Mouse (Mus musculus) heart, embryonic 11.5 days (tissue): ENCODE data around the gene Eno3. TPM values are rescaled to one million over a fixed set of nuclear protein-coding genes. Genes with fewer than 3 reads are reported as not detected.

Experiments
- ATAC-seq: fragments of 200-750 bp; cut with Nextera tagmentation; replicated peaks from 2 replicates; pipeline ENCODE4 v1.8.0; 2017; ENCODE audit warnings: moderate library complexity; ENCODE audit not compliant: insufficient number of reproducible peaks, low FRiP score, low TSS enrichment
- H3K27ac ChIP-seq: fragments of 300-500 bp; sonication (generic); 2 replicates; pipeline ENCODE4 v1.5.1; 2014; ENCODE audit warnings: mild to moderate bottlenecking, low read depth, low read length
- H3K27me3 ChIP-seq: fragments of 300-500 bp; sonication (generic); 2 replicates; pipeline ENCODE4 v1.6.1; 2014; ENCODE audit warnings: mild to moderate bottlenecking, low read length, mixed read lengths; ENCODE audit not compliant: control insufficient read depth, insufficient read depth
- H3K36me3 ChIP-seq: fragments of 300-500 bp; sonication (generic); 2 replicates; pipeline ENCODE4 v1.6.1; 2014; ENCODE audit warnings: mild to moderate bottlenecking, low read length, moderate library complexity, mixed read lengths; ENCODE audit not compliant: control insufficient read depth, insufficient read depth
- H3K4me1 ChIP-seq: fragments of 300-500 bp; sonication (generic); 2 replicates; pipeline ENCODE4 v1.6.1; 2014; ENCODE audit warnings: low read length; ENCODE audit not compliant: control insufficient read depth, insufficient read depth
- H3K4me2 ChIP-seq: fragments of 300-500 bp; sonication (generic); 2 replicates; pipeline ENCODE4 v1.6.1; 2014; ENCODE audit warnings: mild to moderate bottlenecking, moderate library complexity
- H3K4me3 ChIP-seq: fragments of 300-500 bp; sonication (generic); 2 replicates; pipeline ENCODE4 v1.5.1; 2014; ENCODE audit warnings: low read depth, low read length
- H3K9ac ChIP-seq: fragments of 300-500 bp; sonication (generic); 2 replicates; pipeline ENCODE4 v1.6.1; 2014; ENCODE audit warnings: mild to moderate bottlenecking, low read depth, low read length, moderate library complexity
- H3K9me3 ChIP-seq: fragments of 300-500 bp; sonication (generic); replicated peaks from 2 replicates; pipeline ENCODE4 v1.6.1; 2016; ENCODE audit warnings: low read length; ENCODE audit not compliant: control insufficient read depth
- WGBS: fragments of 180-500 bp; shearing (Covaris S2); extraction: QIAGEN DNeasy Blood & Tissue Kit; methylation state at CpG from one replicate; pipeline ENCODE4 v1.1.7; 2014; ENCODE audit not compliant: insufficient replicate concordance; 5-methylcytosine and 5-hydroxymethylcytosine counted together
- polyA plus RNA-seq: library from polyadenylated mRNA; unstranded; fragments of >200 nt; fragmentation: Nextera tagmentation; extraction: Ambion mirVana; gene quantifications from 2 replicates; pipeline ENCODE4 v1.2.1, GENCODE M21; 2014

Eno3 gene
- polyA plus RNA-seq, 1 experiment from 2014 or later: 272 TPM

DNA sequence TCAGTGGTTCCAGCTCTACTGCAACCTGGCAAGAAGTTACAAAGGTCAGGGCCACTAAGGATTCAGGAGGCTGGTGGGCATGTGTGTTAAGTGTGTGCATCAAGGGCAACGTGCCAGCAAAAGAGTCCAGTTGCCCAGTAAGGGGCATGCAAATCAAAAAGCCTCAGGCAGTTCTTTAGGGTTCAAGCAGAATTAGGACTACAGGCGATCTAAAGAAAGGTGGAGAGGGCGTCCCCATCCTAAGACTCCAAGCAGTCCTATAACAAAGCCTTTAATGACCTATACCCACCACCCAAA lies 10.8 kb upstream of the Eno3 start:
- Histone ChIP-seq H3K4me1 (peaks cover 30% of the 10 kb centered on the region), H3K9me3 (no peaks in the 10 kb centered on the region), H3K27me3 (no peaks in the 10 kb centered on the region), H3K9ac (peak overlapping the region; percentile 88), H3K27ac (peak overlapping the region; percentile 90), H3K36me3 (peaks cover 37% of the 10 kb centered on the region), H3K4me3 (peak overlapping the region; percentile 76), H3K4me2 (peak overlapping the region; percentile 76)
- WGBS: 31% methylated on average over 3 of the region's 3 CpGs
- ATAC-seq: no peak

DNA sequence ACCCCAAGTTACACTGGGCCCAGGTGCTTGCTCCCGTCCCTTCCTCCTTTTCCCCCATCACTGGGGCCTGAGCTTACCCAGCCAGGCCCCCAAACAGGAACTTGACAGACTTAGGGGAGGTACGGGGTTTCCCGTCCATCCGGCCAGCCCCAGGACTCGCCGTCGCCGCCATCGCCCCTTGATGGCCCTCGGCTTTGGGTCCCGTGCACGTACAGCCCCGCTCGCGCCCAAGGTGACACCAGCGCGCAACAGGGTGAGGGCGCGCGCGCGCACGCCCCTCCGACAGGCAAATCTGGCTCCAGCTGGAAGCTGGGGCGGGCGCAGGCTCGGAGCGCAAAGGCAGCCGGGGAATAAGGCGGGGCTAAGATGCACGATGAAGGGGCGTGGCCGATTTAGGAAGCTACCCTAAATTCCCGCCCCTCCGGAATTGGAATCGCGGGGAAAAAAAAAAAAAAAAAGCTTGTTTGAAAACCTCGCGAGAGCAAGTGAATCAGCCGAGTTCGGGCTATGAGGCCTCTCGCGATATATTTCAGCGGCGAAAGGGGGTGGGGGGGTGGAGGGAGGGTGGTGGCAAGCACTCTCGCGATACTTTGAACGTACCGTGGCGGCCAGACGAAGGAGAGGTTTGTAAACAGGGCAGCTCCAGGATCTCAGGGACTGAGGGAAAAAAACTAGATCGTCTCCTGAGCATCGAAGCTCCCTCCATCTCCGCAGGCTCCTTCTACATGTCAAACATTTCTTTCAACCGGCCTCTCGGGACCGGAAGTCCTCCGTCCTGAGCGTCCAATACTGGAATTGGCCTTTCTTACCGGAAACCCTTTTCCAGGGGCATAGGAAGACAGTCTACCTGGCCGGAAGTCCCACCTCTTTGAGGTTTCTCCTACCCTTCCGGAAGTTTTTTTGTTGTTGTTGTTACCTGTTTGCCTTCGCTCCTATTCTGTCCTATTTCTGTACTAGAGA lies 10.0 kb upstream of the Eno3 start, which contains the start of the genes Rnf167 and Slc25a11:
Gene Rnf167, plus strand, starts transcription at position 545 of the 960 bp plus-strand sequence.
Gene Slc25a11, minus strand, starts transcription at position 789 of the 960 bp plus-strand sequence.
- Histone ChIP-seq H3K4me1 (peaks cover 35% of the 10 kb centered on the region), H3K9ac (peak within 1 kb of the TSS; percentile 91), H3K4me3 (peak within 1 kb of the TSS; percentile 76), H3K27ac (peak within 1 kb of the TSS; percentile 94), H3K4me2 (peak within 1 kb of the TSS; percentile 93), H3K27me3 (no peaks in the 10 kb centered on the region), H3K9me3 (no peaks in the 10 kb centered on the region), H3K36me3 (peaks cover 42% of the 10 kb centered on the region)
- ATAC-seq: peak; percentile 83
- WGBS: under 1% methylated on average over 63 of the region's 63 CpGs

DNA sequence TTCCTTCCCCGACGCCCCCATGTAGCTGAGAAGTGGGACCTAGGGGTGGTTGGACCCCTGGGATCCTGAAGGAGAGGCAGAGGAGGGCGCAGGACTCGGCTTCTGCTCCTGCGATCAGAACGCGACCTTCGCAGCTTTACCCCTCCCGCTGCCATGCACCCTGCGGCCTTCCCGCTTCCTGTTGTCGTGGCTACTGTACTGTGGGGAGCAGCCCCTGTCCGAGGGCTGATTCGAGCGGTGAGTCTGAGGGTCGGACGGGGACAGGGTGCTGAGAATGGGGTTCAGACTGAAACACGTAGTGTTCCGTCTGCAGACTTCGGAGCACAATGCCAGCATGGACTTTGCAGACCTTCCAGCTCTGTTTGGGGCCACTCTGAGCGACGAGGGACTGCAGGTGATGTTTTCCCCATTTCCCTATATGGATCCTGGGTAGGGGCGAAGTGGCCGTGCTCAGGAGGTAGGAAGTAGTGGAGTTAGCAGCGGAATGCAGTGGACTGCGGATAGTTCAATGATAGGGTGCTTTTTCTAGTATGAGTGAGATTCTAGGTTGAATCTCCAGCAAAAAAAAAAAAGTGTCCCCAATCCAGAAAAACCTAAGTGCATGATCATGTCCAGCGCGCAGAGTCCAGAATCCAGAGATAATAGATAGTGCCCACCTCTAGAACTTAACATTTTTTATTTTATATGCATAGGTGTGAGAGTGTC lies 9.1 kb upstream of the Eno3 start:
- H3K4me1 ChIP-seq: peaks cover 44% of the 10 kb centered on the region
- ATAC-seq: peak; percentile 23; the same call in 1 of the 2 replicates

DNA sequence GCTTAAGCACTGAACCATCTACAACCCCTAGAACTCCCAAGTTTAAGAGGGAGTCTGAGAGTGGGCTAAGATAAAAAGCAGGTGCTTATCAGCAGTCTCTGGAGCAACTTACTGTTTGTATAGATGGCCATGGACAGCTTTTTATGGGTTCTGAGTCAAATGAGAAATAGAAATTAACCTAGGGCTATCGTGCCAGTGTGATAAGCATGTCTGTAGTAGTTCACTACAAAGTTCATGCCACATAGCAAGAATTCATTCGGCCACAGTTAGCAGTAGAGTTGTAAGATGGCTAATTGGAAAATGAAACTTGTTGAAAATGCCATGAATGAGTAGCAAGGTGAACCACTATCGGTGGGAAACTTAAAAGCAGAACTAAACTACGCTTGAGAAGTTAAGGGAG lies 8.5 kb upstream of the Eno3 start:
- H3K4me1 ChIP-seq: peaks cover 44% of the 10 kb centered on the region
- H3K27me3 ChIP-seq: no peaks in the 10 kb centered on the region
- 71% methylated on average over 4 of the region's 4 CpGs for WGBS
- H3K4me3 ChIP-seq: peak overlapping the region; percentile 76
- no peak overlapping the region for H3K27ac ChIP-seq
- H3K4me2 ChIP-seq: peak overlapping the region; percentile 93
- no peak for ATAC-seq
- peaks cover 47% of the 10 kb centered on the region for H3K36me3 ChIP-seq
- H3K9me3 ChIP-seq: no peaks in the 10 kb centered on the region
- peak overlapping the region; percentile 91; the same call in 1 of the 2 replicates for H3K9ac ChIP-seq

More for the DNA sequence above, 9.1 kb upstream of the Eno3 start:
- peak overlapping the region; percentile 93 for H3K4me2 ChIP-seq
- no peaks in the 10 kb centered on the region for H3K27me3 ChIP-seq
- WGBS: 2% methylated on average over 28 of the region's 28 CpGs
- peak overlapping the region; percentile 76 for H3K4me3 ChIP-seq
- H3K9me3 ChIP-seq: no peaks in the 10 kb centered on the region
- H3K27ac ChIP-seq: peak overlapping the region; percentile 94
- peaks cover 47% of the 10 kb centered on the region for H3K36me3 ChIP-seq
- H3K9ac ChIP-seq: peak overlapping the region; percentile 91

DNA sequence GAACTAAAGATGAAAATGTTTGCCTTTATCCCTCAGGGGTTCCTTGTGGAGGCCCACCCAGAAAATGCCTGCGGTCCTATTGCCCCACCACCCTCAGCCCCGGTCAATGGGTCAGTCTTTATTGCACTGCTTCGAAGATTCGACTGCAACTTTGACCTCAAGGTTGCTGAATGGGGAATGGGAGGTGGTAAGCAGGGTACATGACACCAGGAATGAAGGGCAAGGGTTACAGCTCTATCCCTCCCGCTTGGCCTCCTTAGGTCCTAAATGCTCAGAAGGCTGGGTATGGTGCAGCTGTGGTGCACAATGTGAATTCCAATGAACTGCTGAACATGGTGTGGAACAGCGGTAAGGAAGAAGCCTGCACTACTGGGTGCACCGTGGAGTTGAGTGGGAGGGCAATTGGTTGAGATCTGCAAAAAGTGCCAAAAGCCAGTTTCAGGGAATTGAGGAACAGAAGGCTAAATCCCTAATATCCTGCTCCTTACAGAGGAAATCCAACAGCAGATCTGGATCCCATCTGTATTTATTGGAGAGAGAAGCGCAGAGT lies 7.7 kb upstream of the Eno3 start:
- H3K4me3 ChIP-seq: peak overlapping the region; percentile 76
- H3K4me1 ChIP-seq: peaks cover 44% of the 10 kb centered on the region
- H3K9me3 ChIP-seq: no peaks in the 10 kb centered on the region
- peak overlapping the region; percentile 93 for H3K4me2 ChIP-seq
- H3K27me3 ChIP-seq: no peaks in the 10 kb centered on the region
- no peak overlapping the region for H3K9ac ChIP-seq
- no peak for ATAC-seq
- 85% methylated on average over 8 of the region's 8 CpGs for WGBS
- peaks cover 45% of the 10 kb centered on the region for H3K36me3 ChIP-seq
- H3K27ac ChIP-seq: no peak overlapping the region

DNA sequence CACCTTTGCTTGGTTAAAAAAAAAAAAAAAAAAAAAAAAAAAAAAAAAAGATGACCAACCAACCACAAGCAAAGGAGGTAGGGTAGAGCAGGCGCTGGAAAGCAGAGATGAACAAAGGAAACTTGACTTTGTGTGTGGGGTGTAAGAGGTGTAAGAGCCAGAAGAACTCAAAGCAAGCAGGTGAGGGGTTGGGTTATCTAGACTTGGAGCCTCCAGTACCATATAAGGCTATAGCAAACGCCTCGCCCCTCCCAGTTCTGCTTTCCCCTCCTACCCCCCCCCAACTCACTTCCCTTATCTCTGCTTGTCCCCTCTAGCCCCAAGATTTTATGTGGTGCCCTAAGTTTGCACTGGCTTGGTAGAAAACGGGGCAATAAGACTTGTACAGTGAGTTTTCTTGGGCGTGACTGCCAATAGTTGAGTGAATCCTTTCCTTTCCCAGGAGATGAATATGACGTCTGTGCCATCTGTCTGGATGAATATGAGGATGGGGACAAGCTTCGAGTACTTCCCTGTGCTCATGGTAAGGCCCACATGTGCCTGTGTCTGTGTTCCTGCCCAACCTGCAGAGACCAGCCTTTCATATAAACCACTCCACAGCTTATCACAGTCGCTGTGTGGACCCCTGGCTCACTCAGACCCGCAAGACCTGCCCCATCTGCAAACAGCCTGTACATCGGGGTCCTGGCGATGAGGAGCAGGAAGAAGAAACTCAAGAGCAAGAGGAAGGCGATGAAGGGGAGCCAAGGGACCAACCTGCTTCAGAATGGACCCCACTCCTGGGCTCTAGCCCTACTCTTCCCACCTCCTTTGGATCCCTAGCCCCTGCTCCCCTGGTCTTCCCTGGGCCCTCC lies 6.5 kb upstream of the Eno3 start:
- Histone ChIP-seq H3K9ac (peak overlapping the region; percentile 8; the same call in 1 of the 2 replicates), H3K36me3 (peaks cover 32% of the 10 kb centered on the region), H3K4me2 (peak overlapping the region; percentile 23; the same call in 1 of the 2 replicates), H3K27me3 (no peaks in the 10 kb centered on the region), H3K4me3 (0 out of 2 replicates have a peak overlapping the region, but pooled peaks have one; percentile 8), H3K4me1 (peaks cover 41% of the 10 kb centered on the region), H3K27ac (peak overlapping the region; percentile 4; the same call in 1 of the 2 replicates), H3K9me3 (no peaks in the 10 kb centered on the region)
- WGBS: 68% methylated on average over 12 of the region's 12 CpGs
- no peak for ATAC-seq

DNA sequence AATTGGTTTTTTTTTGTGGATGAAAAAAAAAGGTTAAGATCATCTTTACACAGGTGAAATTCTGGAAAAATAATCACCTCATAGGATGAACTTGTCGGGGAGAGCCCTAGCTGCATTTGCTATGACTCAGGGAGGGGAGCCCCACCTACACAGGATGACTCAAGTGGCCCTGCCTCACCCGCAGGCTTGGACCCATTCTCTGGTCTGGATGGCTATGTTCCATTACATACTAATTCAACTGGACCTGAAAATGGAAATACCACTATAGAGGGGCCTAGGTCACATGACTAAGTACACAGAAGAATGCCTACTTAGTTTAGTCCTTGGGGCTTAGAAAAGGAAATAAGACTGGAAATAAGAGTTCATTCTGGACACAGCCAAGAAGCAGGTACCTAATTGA lies 5.6 kb upstream of the Eno3 start:
- Histone ChIP-seq H3K27me3 (no peaks in the 10 kb centered on the region), H3K4me3 (peak overlapping the region; percentile 11; the same call in 1 of the 2 replicates), H3K4me2 (peak overlapping the region; percentile 27), H3K36me3 (peaks cover 31% of the 10 kb centered on the region), H3K4me1 (peaks cover 35% of the 10 kb centered on the region), H3K9ac (peak overlapping the region; percentile 24; the same call in 1 of the 2 replicates), H3K9me3 (no peaks in the 10 kb centered on the region), H3K27ac (no peak overlapping the region)
- WGBS: 66% methylated on average over 2 of the region's 2 CpGs
- ATAC-seq: no peak
